Mouse (Mus musculus) limb, embryonic 10.5 days (tissue): ENCODE measurements around the gene Exoc4. TPM values are rescaled to one million over a fixed set of nuclear protein-coding genes. Genes with fewer than 3 reads are reported as not detected.

Experiments used
- DNase-seq: peaks from one replicate; pipeline ENCODE4 v3.0.0-alpha.2; 2017; ENCODE audit warnings: low spot score
- H3K27ac ChIP-seq: fragments of 300-500 bp; sonication (generic); 2 replicates; pipeline ENCODE4 v1.5.1; 2016; ENCODE audit warnings: mild to moderate bottlenecking
- H3K27me3 ChIP-seq: fragments of 300-500 bp; sonication (generic); 2 replicates; pipeline ENCODE4 v1.6.1; 2016; ENCODE audit warnings: low read depth, mild to moderate bottlenecking; ENCODE audit not compliant: poor library complexity, severe bottlenecking
- H3K36me3 ChIP-seq: fragments of 300-500 bp; sonication (generic); 2 replicates; pipeline ENCODE4 v1.6.1; 2016; ENCODE audit warnings: mild to moderate bottlenecking, moderate library complexity
- H3K4me1 ChIP-seq: fragments of 300-500 bp; sonication (generic); 2 replicates; pipeline ENCODE4 v1.6.1; 2016
- H3K4me3 ChIP-seq: fragments of 300-500 bp; sonication (generic); 2 replicates; pipeline ENCODE4 v1.5.1; 2016; ENCODE audit warnings: mild to moderate bottlenecking, moderate library complexity
- H3K9me3 ChIP-seq: fragments of 300-500 bp; sonication (generic); replicated peaks from 2 replicates; pipeline ENCODE4 v1.6.1; 2016; ENCODE audit warnings: mild to moderate bottlenecking
- WGBS: fragments of 180-500 bp; shearing (Covaris S2); methylation state at CpG from one replicate; pipeline ENCODE4 v1.1.7; 2016; 5-methylcytosine and 5-hydroxymethylcytosine counted together
- polyA plus RNA-seq: library from polyadenylated mRNA; unstranded; fragments of >200 nt; fragmentation: Nextera tagmentation; extraction: Ambion mirVana; gene quantifications from 2 replicates; pipeline ENCODE4 v1.2.1, GENCODE M21; 2016

The Exoc4 gene
- polyA plus RNA-seq, 1 experiment from 2014 or later = 28.7 TPM

DNA sequence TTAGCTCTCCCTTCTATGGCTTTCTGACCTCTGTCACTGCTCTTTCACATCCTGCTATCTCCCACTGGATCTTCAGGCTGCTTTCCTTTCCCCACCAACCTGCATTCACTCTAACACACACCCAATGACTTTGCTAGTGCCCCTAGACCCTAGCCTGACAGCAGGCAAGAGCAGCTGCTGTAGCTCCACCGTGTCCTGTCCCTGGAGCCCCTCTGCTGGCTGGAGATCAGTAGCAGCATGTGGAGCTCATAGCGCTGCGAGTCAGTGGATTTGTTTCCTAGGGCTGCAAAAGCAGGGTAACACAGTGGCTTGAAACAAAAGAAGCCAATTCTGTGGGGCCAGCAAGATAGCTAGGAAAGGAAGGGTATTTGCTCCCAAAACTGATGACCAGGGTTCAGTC, 515.1 kb downstream of the Exoc4 start:
- no peak for DNase-seq
- Histone ChIP-seq H3K27ac (no peak overlapping the region), H3K4me3 (no peak overlapping the region), H3K9me3 (no peaks in the 10 kb centered on the region), H3K36me3 (no peaks in the 10 kb centered on the region), H3K27me3 (no peaks in the 10 kb centered on the region), H3K4me1 (no peaks in the 10 kb centered on the region)
- 77% methylated on average over 3 of the region's 3 CpGs for WGBS

DNA sequence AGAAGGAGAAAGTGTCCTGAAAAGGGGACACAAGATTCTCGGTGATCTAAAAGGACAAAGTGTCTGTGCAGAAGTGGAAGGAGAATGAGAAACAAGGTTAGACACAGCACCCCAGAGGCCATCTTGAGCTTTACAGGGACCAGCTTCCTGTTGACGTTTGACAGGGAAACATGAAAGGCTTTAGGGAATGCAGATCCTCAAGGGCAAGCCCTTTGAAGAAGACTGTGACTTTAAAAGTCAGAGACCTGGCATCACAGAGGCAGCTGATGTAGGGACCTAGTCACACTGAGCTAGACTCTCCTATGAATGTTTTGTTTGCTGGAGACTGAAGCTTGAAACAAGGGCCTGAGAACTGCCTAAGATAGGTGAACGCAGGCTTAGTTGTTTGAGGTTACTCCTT, 520.4 kb downstream of the Exoc4 start:
- Histone ChIP-seq H3K4me3 (no peak overlapping the region), H3K4me1 (no peaks in the 10 kb centered on the region), H3K36me3 (no peaks in the 10 kb centered on the region), H3K27ac (no peak overlapping the region), H3K27me3 (no peaks in the 10 kb centered on the region), H3K9me3 (no peaks in the 10 kb centered on the region)
- 34% methylated on average over 3 of the region's 3 CpGs for WGBS
- no peak for DNase-seq

DNA sequence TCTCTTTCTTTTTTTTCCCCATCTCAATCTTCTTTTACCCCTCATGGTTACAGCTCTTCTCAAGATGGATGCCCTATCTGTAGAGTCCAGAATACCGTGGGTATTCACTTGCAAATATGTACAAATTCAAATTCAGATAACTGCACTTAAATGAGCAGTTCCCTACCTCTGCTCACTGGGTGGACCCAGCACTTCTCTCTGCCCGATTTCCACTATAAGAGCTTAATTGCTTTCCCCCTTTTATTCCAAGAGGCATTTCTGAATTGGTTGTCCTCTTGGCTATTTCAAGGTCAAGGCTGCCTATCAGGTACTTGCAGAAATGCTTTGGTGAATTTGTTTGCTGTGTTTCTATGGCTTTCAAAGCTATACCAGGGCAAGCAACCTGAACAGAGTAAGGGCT, 521.1 kb downstream of the Exoc4 start:
- no peak for DNase-seq
- H3K36me3 ChIP-seq = no peaks in the 10 kb centered on the region
- no peak overlapping the region for H3K4me3 ChIP-seq
- H3K9me3 ChIP-seq = no peaks in the 10 kb centered on the region
- no peaks in the 10 kb centered on the region for H3K27me3 ChIP-seq
- WGBS = 81% methylated on average over 2 of the region's 2 CpGs
- H3K4me1 ChIP-seq = no peaks in the 10 kb centered on the region
- H3K27ac ChIP-seq = no peak overlapping the region

DNA sequence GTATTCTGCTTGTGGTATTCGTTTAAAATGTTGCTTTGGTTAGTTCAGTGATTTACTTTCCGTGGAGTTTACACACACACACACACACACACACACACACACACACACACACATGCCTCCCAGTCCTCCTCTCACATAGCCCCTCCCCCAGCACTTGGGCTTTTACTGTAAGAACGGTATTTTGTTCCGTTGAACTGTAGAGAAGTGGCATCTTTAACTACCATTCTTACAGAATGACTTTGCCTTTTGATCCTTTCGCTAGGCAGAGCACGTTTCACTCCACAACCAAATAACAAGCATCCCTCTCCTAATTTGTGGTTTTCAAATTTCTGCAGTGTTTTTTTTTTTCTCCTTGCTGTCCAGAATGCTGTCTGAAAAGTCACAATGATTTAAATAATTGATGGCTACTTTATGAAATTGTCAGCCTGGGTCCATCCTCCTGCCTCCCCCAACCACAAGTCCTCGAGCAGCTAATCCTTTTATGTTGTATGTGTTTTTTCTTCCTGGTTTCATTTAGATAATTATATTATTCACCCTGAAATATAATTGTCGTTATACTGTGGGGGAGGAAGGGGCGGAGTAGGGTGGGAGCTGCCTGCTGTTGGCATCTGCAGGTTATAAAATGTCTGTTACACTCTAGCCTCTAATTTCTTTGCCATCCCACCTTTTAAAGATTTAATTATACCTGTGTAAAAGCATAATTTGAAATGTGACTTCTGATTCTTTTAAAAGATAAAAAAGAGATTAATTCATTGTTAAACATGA, 523.8 kb downstream of the Exoc4 start:
- Histone ChIP-seq H3K36me3 (no peaks in the 10 kb centered on the region), H3K9me3 (no peaks in the 10 kb centered on the region), H3K27ac (no peak overlapping the region), H3K4me1 (no peaks in the 10 kb centered on the region), H3K27me3 (no peaks in the 10 kb centered on the region), H3K4me3 (no peak overlapping the region)
- DNase-seq = no peak
- 79% methylated on average over 9 of the region's 9 CpGs for WGBS

DNA sequence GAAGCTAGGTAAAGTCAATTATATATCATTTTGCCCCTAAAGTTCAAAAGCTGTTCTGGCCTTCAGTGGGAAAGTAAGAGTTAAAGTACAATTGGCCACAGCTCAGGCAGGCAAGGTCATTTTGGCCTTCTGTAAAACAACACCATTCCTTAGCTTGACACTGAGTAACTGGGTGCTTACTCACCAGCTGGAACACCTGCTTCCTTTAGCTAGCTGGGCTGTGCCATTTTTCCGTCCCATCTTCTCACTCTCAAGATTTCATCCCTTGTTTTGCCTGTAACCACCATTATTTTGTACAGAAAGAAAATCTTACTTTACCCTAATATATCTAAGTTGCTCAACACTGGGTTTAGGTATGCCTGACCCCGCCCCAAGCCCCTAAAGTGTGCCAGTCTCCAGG, 543.7 kb downstream of the Exoc4 start:
- no peak overlapping the region for H3K27ac ChIP-seq
- 76% methylated on average over 2 of the region's 2 CpGs for WGBS
- H3K27me3 ChIP-seq = no peaks in the 10 kb centered on the region
- H3K9me3 ChIP-seq = no peaks in the 10 kb centered on the region
- no peak overlapping the region for H3K4me3 ChIP-seq
- 0 out of 2 replicates have a peak, but pooled peaks cover 5% of the 10 kb centered on the region for H3K4me1 ChIP-seq
- H3K36me3 ChIP-seq = no peaks in the 10 kb centered on the region
- DNase-seq = no peak

DNA sequence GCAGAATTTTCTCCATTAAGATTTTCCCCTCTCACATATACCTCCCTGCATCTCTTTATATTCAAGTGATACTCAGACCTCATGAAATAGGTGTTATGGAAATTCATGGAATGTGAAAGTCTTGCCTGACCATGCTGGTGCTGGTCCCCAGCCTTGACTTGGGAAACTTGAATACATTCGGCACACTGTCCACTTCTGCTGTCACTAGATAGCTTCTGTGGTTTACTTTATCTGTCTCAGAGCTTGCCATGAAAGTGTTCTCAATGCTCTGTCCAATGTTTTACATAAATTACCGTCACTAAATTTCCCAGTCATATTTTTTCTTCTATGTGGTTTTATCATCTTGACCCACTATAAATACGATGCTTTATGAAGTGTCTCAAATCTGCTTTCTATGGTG, 552.4 kb downstream of the Exoc4 start:
- peaks cover 10% of the 10 kb centered on the region; the same call in 1 of the 2 replicates for H3K4me1 ChIP-seq
- no peaks in the 10 kb centered on the region for H3K36me3 ChIP-seq
- DNase-seq = no peak
- H3K27ac ChIP-seq = no peak overlapping the region
- no peak overlapping the region for H3K4me3 ChIP-seq
- WGBS = 93% methylated on average over 3 of the region's 3 CpGs
- no peaks in the 10 kb centered on the region for H3K9me3 ChIP-seq
- H3K27me3 ChIP-seq = no peaks in the 10 kb centered on the region

- H3K27me3 ChIP-seq = no peaks in the 10 kb centered on the region
- H3K4me1 ChIP-seq = peaks cover 2% of the 10 kb centered on the region; the same call in 1 of the 2 replicates
- H3K27ac ChIP-seq = no peak overlapping the region
- H3K4me3 ChIP-seq = no peak overlapping the region
- no peak for DNase-seq
- 77% methylated on average over 3 of the region's 3 CpGs for WGBS
- no peaks in the 10 kb centered on the region for H3K9me3 ChIP-seq
- H3K36me3 ChIP-seq = no peaks in the 10 kb centered on the region
Measured at GRCm38 (mm10) chr6:33803481-33804098, 554.7 kb downstream of the Exoc4 start.

GRCm38 (mm10) chr6:33804775-33805174, 555.9 kb downstream of the Exoc4 start:
- H3K9me3 ChIP-seq = no peaks in the 10 kb centered on the region
- H3K4me1 ChIP-seq = no peaks in the 10 kb centered on the region
- WGBS = 88% methylated on average over 2 of the region's 2 CpGs
- no peak overlapping the region for H3K27ac ChIP-seq
- H3K27me3 ChIP-seq = no peaks in the 10 kb centered on the region
- no peaks in the 10 kb centered on the region for H3K36me3 ChIP-seq
- H3K4me3 ChIP-seq = no peak overlapping the region
- DNase-seq = no peak

DNA sequence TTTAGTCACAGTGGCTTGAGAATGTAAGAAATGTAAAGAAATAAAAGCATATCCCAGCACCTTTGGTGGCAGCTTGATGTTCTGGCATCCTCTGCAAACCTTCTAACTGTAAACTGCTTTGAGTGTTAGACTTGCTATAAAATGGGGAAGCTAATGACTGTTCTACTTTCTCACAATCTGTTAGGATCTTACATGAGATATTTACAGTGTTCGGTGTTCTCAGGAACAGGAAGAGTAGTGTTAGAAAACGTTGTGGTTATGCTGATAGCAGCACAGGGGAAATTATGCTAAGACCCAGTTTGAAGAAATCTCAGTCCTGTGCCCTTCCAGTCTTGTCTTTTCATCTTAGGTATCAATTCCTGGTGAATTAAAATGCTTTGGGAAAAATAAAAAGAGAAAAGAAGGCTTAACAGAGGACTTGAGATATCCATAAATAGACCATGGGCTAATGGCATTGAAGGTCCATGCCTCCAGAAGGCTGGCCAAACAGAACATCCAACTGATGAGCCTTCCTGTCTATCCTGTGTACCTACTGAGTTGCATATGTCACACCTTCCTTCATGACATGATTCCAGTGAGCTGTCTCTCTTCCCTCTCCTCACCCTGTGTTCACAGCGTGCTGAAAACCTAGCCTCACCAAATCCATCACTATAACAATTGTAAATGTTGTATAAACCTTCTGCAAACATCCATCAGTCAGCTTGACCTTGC, 557.3 kb downstream of the Exoc4 start:
- 85% methylated on average over 3 of the region's 3 CpGs for WGBS
- Histone ChIP-seq H3K4me1 (no peaks in the 10 kb centered on the region), H3K27ac (no peak overlapping the region), H3K27me3 (no peaks in the 10 kb centered on the region), H3K9me3 (no peaks in the 10 kb centered on the region), H3K4me3 (no peak overlapping the region), H3K36me3 (no peaks in the 10 kb centered on the region)
- DNase-seq = no peak

DNA sequence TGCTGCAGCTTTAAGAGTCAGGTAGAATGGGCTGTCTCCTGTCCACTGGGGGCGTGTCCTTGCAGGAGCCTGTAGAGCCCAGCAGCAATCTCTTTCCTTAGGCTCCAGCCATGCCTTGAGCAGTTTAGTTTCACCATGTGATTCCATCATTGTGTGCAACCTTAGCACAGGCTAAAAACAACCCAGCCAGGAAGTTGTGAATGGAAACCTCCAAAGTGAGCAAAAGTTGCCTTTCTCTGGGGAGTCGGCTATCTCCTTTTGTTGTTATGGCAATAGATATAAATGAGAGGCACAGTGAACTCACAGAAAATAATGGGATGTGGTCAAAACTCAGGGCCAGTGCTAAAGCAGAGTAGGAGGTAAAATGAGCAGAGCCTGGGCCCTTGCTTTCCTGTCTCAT, 565.5 kb downstream of the Exoc4 start:
- WGBS = 64% methylated on average over 2 of the region's 2 CpGs
- Histone ChIP-seq H3K27me3 (no peaks in the 10 kb centered on the region), H3K4me1 (peaks cover 3% of the 10 kb centered on the region; the same call in 1 of the 2 replicates), H3K9me3 (no peaks in the 10 kb centered on the region), H3K4me3 (no peak overlapping the region), H3K27ac (no peak overlapping the region), H3K36me3 (no peaks in the 10 kb centered on the region)
- DNase-seq = no peak

DNA sequence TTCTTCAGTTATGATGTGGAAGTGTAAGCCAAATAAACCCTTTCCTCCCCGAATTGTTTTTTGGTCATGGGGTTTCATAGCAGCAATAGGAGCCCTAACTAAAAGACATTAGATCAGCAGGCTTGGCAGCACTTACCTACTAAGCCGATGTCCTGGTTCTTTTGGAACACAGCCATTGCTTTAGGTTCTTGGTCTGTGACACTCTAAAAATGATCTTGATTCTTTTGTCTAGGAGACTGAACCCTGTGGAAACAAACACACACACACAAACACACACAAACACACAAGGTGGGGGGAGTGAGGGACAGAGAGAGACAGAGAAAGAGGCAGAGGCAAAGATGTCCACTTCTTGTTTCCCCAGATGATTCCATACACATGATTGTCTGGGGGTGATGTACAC, 574.3 kb downstream of the Exoc4 start:
- Histone ChIP-seq H3K4me3 (no peak overlapping the region), H3K27ac (no peak overlapping the region), H3K4me1 (no peaks in the 10 kb centered on the region), H3K27me3 (no peaks in the 10 kb centered on the region), H3K36me3 (no peaks in the 10 kb centered on the region), H3K9me3 (no peaks in the 10 kb centered on the region)
- DNase-seq = no peak
- 91% methylated on average over 2 of the region's 2 CpGs for WGBS

GRCm38 (mm10) chr6:33823777-33824302, 575.0 kb downstream of the Exoc4 start:
- Histone ChIP-seq H3K36me3 (no peaks in the 10 kb centered on the region), H3K4me1 (no peaks in the 10 kb centered on the region), H3K27ac (no peak overlapping the region), H3K9me3 (no peaks in the 10 kb centered on the region), H3K27me3 (no peaks in the 10 kb centered on the region), H3K4me3 (no peak overlapping the region)
- 83% methylated on average over 6 of the region's 6 CpGs for WGBS
- no peak for DNase-seq

DNA sequence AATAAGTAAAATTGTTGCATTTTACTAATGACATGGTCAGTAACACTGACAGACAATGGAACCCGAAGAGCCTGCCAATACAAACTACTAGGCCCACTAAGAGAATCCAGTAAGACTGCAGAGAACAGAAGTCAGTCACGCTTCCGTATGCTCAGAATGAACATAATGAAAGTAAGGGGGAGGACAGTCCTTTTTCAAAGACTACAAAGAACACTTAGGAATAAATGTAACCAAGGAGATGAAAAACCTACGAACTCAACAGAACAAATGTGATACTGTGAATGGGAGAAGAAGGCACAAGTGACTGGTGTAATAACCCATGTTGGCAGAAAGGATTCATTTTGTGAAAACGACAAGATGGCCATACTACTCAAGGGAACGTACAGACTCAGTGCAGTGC, 579.6 kb downstream of the Exoc4 start:
- Histone ChIP-seq H3K4me1 (no peaks in the 10 kb centered on the region), H3K36me3 (no peaks in the 10 kb centered on the region), H3K27me3 (no peaks in the 10 kb centered on the region), H3K4me3 (no peak overlapping the region), H3K27ac (no peak overlapping the region), H3K9me3 (no peaks in the 10 kb centered on the region)
- WGBS = 94% methylated on average over 6 of the region's 6 CpGs
- DNase-seq = no peak
